Mouse (Mus musculus): ENCODE measurements around the gene Lrrc4. TPM values are rescaled to one million over a fixed set of nuclear protein-coding genes. Genes with fewer than 3 reads are reported as not detected.

The Lrrc4 gene
- polyA plus RNA-seq, 1 experiment = 0.83 TPM

GRCm38 (mm10) chr6:28680537-28680936 is 151.0 kb downstream of the Lrrc4 start:
- Histone ChIP-seq H3K4me3 (ENCODE audit: insufficient read depth, low read depth, low read length) (no peak overlapping the region), H3K27ac (replicated peaks; ENCODE audit: low read depth, low read length) (no peak overlapping the region), H3K4me1 (ENCODE audit: control insufficient read depth, insufficient read depth, insufficient read length, low read length) (peaks cover 3% of the 10 kb centered on the region)

GRCm38 (mm10) chr6:28678896-28679295 is 152.7 kb downstream of the Lrrc4 start:
- Histone ChIP-seq H3K4me1 (ENCODE audit: control insufficient read depth, insufficient read depth, insufficient read length, low read length) (peaks cover 3% of the 10 kb centered on the region), H3K4me3 (ENCODE audit: insufficient read depth, low read depth, low read length) (no peak overlapping the region)

GRCm38 (mm10) chr6:28674686-28675085 is 156.9 kb downstream of the Lrrc4 start:
- Histone ChIP-seq H3K4me3 (ENCODE audit: insufficient read depth, low read depth, low read length) (no peak overlapping the region), H3K27ac (replicated peaks; ENCODE audit: low read depth, low read length) (no peak overlapping the region), H3K4me1 (ENCODE audit: control insufficient read depth, insufficient read depth, insufficient read length, low read length) (no peaks in the 10 kb centered on the region; the same call in 1 of the 2 replicates)

More at GRCm38 (mm10) chr6:28678896-28679295, 152.7 kb downstream of the Lrrc4 start:
- no peak overlapping the region for H3K27ac ChIP-seq (replicated peaks; ENCODE audit: low read depth, low read length)

- Histone ChIP-seq H3K4me1 (ENCODE audit: control insufficient read depth, insufficient read depth, insufficient read length, low read length) (no peaks in the 10 kb centered on the region), H3K4me3 (ENCODE audit: insufficient read depth, low read depth, low read length) (no peak overlapping the region)
Measured at GRCm38 (mm10) chr6:28672388-28672787, 159.2 kb downstream of the Lrrc4 start.

GRCm38 (mm10) chr6:28669251-28669650 is 162.3 kb downstream of the Lrrc4 start:
- H3K4me3 ChIP-seq (ENCODE audit: insufficient read depth, low read depth, low read length) = no peak overlapping the region
- no peaks in the 10 kb centered on the region for H3K4me1 ChIP-seq (ENCODE audit: control insufficient read depth, insufficient read depth, insufficient read length, low read length)
- H3K27ac ChIP-seq (replicated peaks; ENCODE audit: low read depth, low read length) = no peak overlapping the region

More at GRCm38 (mm10) chr6:28672388-28672787, 159.2 kb downstream of the Lrrc4 start:
- H3K27ac ChIP-seq (replicated peaks; ENCODE audit: low read depth, low read length) = no peak overlapping the region

GRCm38 (mm10) chr6:28667586-28667985 is 164.0 kb downstream of the Lrrc4 start:
- H3K27ac ChIP-seq (replicated peaks; ENCODE audit: low read depth, low read length) = no peak overlapping the region
- no peak overlapping the region for H3K4me3 ChIP-seq (ENCODE audit: insufficient read depth, low read depth, low read length)
- H3K4me1 ChIP-seq (ENCODE audit: control insufficient read depth, insufficient read depth, insufficient read length, low read length) = no peaks in the 10 kb centered on the region

GRCm38 (mm10) chr6:28664716-28665115 is 166.8 kb downstream of the Lrrc4 start:
- Histone ChIP-seq H3K4me3 (ENCODE audit: insufficient read depth, low read depth, low read length) (no peak overlapping the region), H3K4me1 (ENCODE audit: control insufficient read depth, insufficient read depth, insufficient read length, low read length) (no peaks in the 10 kb centered on the region), H3K27ac (replicated peaks; ENCODE audit: low read depth, low read length) (no peak overlapping the region)

GRCm38 (mm10) chr6:28663670-28664069 is 167.9 kb downstream of the Lrrc4 start:
- no peaks in the 10 kb centered on the region for H3K4me1 ChIP-seq (ENCODE audit: control insufficient read depth, insufficient read depth, insufficient read length, low read length)
- H3K4me3 ChIP-seq (ENCODE audit: insufficient read depth, low read depth, low read length) = no peak overlapping the region
- H3K27ac ChIP-seq (replicated peaks; ENCODE audit: low read depth, low read length) = no peak overlapping the region

- H3K27ac ChIP-seq (replicated peaks; ENCODE audit: low read depth, low read length) = no peak overlapping the region
- H3K4me1 ChIP-seq (ENCODE audit: control insufficient read depth, insufficient read depth, insufficient read length, low read length) = no peaks in the 10 kb centered on the region
- H3K4me3 ChIP-seq (ENCODE audit: insufficient read depth, low read depth, low read length) = no peak overlapping the region
Measured at GRCm38 (mm10) chr6:28663004-28663403, 168.5 kb downstream of the Lrrc4 start.

- H3K27ac ChIP-seq (replicated peaks; ENCODE audit: low read depth, low read length) = no peak overlapping the region
- H3K4me3 ChIP-seq (ENCODE audit: insufficient read depth, low read depth, low read length) = no peak overlapping the region
- no peaks in the 10 kb centered on the region for H3K4me1 ChIP-seq (ENCODE audit: control insufficient read depth, insufficient read depth, insufficient read length, low read length)
Measured at GRCm38 (mm10) chr6:28656511-28656910, 175.0 kb downstream of the Lrrc4 start.

GRCm38 (mm10) chr6:28645231-28645630 is 186.3 kb downstream of the Lrrc4 start:
- Histone ChIP-seq H3K4me1 (ENCODE audit: control insufficient read depth, insufficient read depth, insufficient read length, low read length) (peaks cover 2% of the 10 kb centered on the region; the same call in 1 of the 2 replicates), H3K4me3 (ENCODE audit: insufficient read depth, low read depth, low read length) (no peak overlapping the region), H3K27ac (replicated peaks; ENCODE audit: low read depth, low read length) (no peak overlapping the region)

- Histone ChIP-seq H3K4me3 (ENCODE audit: insufficient read depth, low read depth, low read length) (no peak overlapping the region), H3K27ac (replicated peaks; ENCODE audit: low read depth, low read length) (no peak overlapping the region), H3K4me1 (ENCODE audit: control insufficient read depth, insufficient read depth, insufficient read length, low read length) (peaks cover 2% of the 10 kb centered on the region; the same call in 1 of the 2 replicates)
Measured at GRCm38 (mm10) chr6:28642909-28643308, 188.6 kb downstream of the Lrrc4 start.

- H3K4me1 ChIP-seq (ENCODE audit: control insufficient read depth, insufficient read depth, insufficient read length, low read length) = peaks cover 4% of the 10 kb centered on the region
- no peak overlapping the region for H3K27ac ChIP-seq (replicated peaks; ENCODE audit: low read depth, low read length)
- no peak overlapping the region for H3K4me3 ChIP-seq (ENCODE audit: insufficient read depth, low read depth, low read length)
Measured at GRCm38 (mm10) chr6:28640088-28640487, 191.5 kb downstream of the Lrrc4 start.

- Histone ChIP-seq H3K4me3 (ENCODE audit: insufficient read depth, low read depth, low read length) (no peak overlapping the region), H3K4me1 (ENCODE audit: control insufficient read depth, insufficient read depth, insufficient read length, low read length) (peaks cover 3% of the 10 kb centered on the region), H3K27ac (replicated peaks; ENCODE audit: low read depth, low read length) (no peak overlapping the region)
Measured at GRCm38 (mm10) chr6:28635531-28636348, 195.8 kb downstream of the Lrrc4 start.

- Histone ChIP-seq H3K4me3 (ENCODE audit: insufficient read depth, low read depth, low read length) (no peak overlapping the region), H3K4me1 (ENCODE audit: control insufficient read depth, insufficient read depth, insufficient read length, low read length) (peaks cover 3% of the 10 kb centered on the region), H3K27ac (replicated peaks; ENCODE audit: low read depth, low read length) (no peak overlapping the region)
Measured at GRCm38 (mm10) chr6:28635092-28635491, 196.5 kb downstream of the Lrrc4 start.

GRCm38 (mm10) chr6:28633656-28634055 is 197.9 kb downstream of the Lrrc4 start:
- Histone ChIP-seq H3K27ac (replicated peaks; ENCODE audit: low read depth, low read length) (no peak overlapping the region), H3K4me1 (ENCODE audit: control insufficient read depth, insufficient read depth, insufficient read length, low read length) (peaks cover 3% of the 10 kb centered on the region), H3K4me3 (ENCODE audit: insufficient read depth, low read depth, low read length) (no peak overlapping the region)

All from brown adipose tissue, adult 24 weeks (tissue).